Mouse (Mus musculus) heart, embryonic 13.5 days (tissue): ENCODE data around the gene Neo1. TPM values are rescaled to one million over a fixed set of nuclear protein-coding genes. Genes with fewer than 3 reads are reported as not detected.
A peak's percentile ranks its signal among the peaks of the same experiment; 100 is the strongest.

Experiments
- ATAC-seq: fragments of 200-750 bp; cut with Nextera tagmentation; 2 replicates; pipeline ENCODE4 v1.8.0; 2017; ENCODE audit warnings: moderate TSS enrichment; ENCODE audit not compliant: insufficient number of reproducible peaks, low FRiP score, low TSS enrichment; ENCODE audit errors: extremely low read depth
- H3K27ac ChIP-seq: fragments of 300-500 bp; sonication (generic); replicated peaks from 2 replicates; pipeline ENCODE4 v1.5.1; 2015; ENCODE audit warnings: moderate library complexity, mild to moderate bottlenecking, inconsistent platforms
- H3K27me3 ChIP-seq: fragments of 300-500 bp; sonication (generic); replicated peaks from 2 replicates; pipeline ENCODE4 v1.6.1; 2015; ENCODE audit warnings: mild to moderate bottlenecking, inconsistent platforms
- H3K36me3 ChIP-seq: fragments of 300-500 bp; sonication (generic); 2 replicates; pipeline ENCODE4 v1.6.1; 2015; ENCODE audit warnings: mild to moderate bottlenecking, inconsistent platforms
- H3K4me1 ChIP-seq: fragments of 300-500 bp; sonication (generic); 2 replicates; pipeline ENCODE4 v1.6.1; 2015; ENCODE audit warnings: inconsistent platforms
- H3K4me2 ChIP-seq: fragments of 300-500 bp; sonication (generic); 2 replicates; pipeline ENCODE4 v1.6.1; 2015; ENCODE audit warnings: inconsistent platforms, mild to moderate bottlenecking, moderate library complexity
- H3K4me3 ChIP-seq: fragments of 300-500 bp; sonication (generic); 2 replicates; pipeline ENCODE4 v1.5.1; 2015; ENCODE audit warnings: moderate library complexity, mild to moderate bottlenecking, inconsistent platforms
- H3K9ac ChIP-seq: fragments of 300-500 bp; sonication (generic); 2 replicates; pipeline ENCODE4 v1.6.1; 2015; ENCODE audit warnings: inconsistent platforms, mild to moderate bottlenecking, moderate library complexity
- H3K9me3 ChIP-seq: fragments of 300-500 bp; sonication (generic); 2 replicates; pipeline ENCODE4 v1.6.1; 2016; ENCODE audit warnings: inconsistent platforms
- WGBS: fragments of 180-500 bp; shearing (Covaris S2); methylation state at CpG from one replicate; pipeline ENCODE4 v1.1.7; 2015; ENCODE audit warnings: mixed read lengths; 5-methylcytosine and 5-hydroxymethylcytosine counted together
- polyA plus RNA-seq: library from polyadenylated mRNA; unstranded; fragments of >200 nt; fragmentation: Nextera tagmentation; extraction: Ambion mirVana; gene quantifications from 2 replicates; pipeline ENCODE4 v1.2.1, GENCODE M21; 2015

The Neo1 gene
- 22.4 and 23.1 TPM in 2 replicates for polyA plus RNA-seq

GRCm38 (mm10) chr9:59036159-59036731 is at the start of gene Neo1:
Gene Neo1, minus strand, starts transcription at chr9:59036441.
- no peaks in the 10 kb centered on the region for H3K36me3 ChIP-seq
- H3K4me1 ChIP-seq, result peaks cover 46% of the 10 kb centered on the region
- peak within 1 kb of the TSS; percentile 96 for H3K4me3 ChIP-seq
- 0 out of 2 replicates have a peak, but pooled peaks cover 4% of the 10 kb centered on the region for H3K9me3 ChIP-seq
- peak within 1 kb of the TSS; percentile 89 for H3K4me2 ChIP-seq
- peak within 1 kb of the TSS; percentile 99 for H3K27ac ChIP-seq
- under 1% methylated on average over 30 of the region's 86 CpGs for WGBS
- peak within 1 kb of the TSS; percentile 98 for H3K9ac ChIP-seq
- peak; percentile 79 for ATAC-seq
- H3K27me3 ChIP-seq, result no peaks in the 10 kb centered on the region

- Histone ChIP-seq H3K4me1 (peaks cover 24% of the 10 kb centered on the region), H3K4me3 (no peak overlapping the region), H3K9me3 (no peaks in the 10 kb centered on the region), H3K27me3 (no peaks in the 10 kb centered on the region), H3K27ac (no peak overlapping the region), H3K4me2 (no peak overlapping the region), H3K9ac (no peak overlapping the region), H3K36me3 (no peaks in the 10 kb centered on the region)
- 79% methylated on average over 4 of the region's 4 CpGs for WGBS
- no peak for ATAC-seq
Observed at GRCm38 (mm10) chr9:59075632-59076031, 39.4 kb upstream of the Neo1 start.

- Histone ChIP-seq H3K4me2 (no peak overlapping the region), H3K36me3 (no peaks in the 10 kb centered on the region)
- 84% methylated on average over 4 of the region's 4 CpGs for WGBS
Observed at GRCm38 (mm10) chr9:59073887-59074286, 37.6 kb upstream of the Neo1 start.

GRCm38 (mm10) chr9:59072076-59072777 is 36.0 kb upstream of the Neo1 start:
- H3K9me3 ChIP-seq, result no peaks in the 10 kb centered on the region
- H3K4me3 ChIP-seq, result 0 out of 2 replicates have a peak overlapping the region, but pooled peaks have one; percentile 4
- no peak for ATAC-seq
- H3K27ac ChIP-seq, result peak overlapping the region; percentile 66; the same call in 1 of the 2 replicates
- H3K27me3 ChIP-seq, result no peaks in the 10 kb centered on the region
- peak overlapping the region; percentile 46 for H3K4me2 ChIP-seq
- H3K4me1 ChIP-seq, result peaks cover 31% of the 10 kb centered on the region
- WGBS, result 41% methylated on average over 14 of the region's 14 CpGs
- H3K36me3 ChIP-seq, result no peaks in the 10 kb centered on the region
- H3K9ac ChIP-seq, result peak overlapping the region; percentile 28; the same call in 1 of the 2 replicates

More at GRCm38 (mm10) chr9:59073887-59074286, 37.6 kb upstream of the Neo1 start:
- Histone ChIP-seq H3K4me3 (no peak overlapping the region), H3K27me3 (no peaks in the 10 kb centered on the region), H3K9me3 (no peaks in the 10 kb centered on the region), H3K4me1 (peaks cover 26% of the 10 kb centered on the region), H3K27ac (no peak overlapping the region), H3K9ac (no peak overlapping the region)
- no peak for ATAC-seq

GRCm38 (mm10) chr9:59071220-59071977 is 35.2 kb upstream of the Neo1 start:
- H3K36me3 ChIP-seq, result no peaks in the 10 kb centered on the region
- peaks cover 39% of the 10 kb centered on the region for H3K4me1 ChIP-seq
- H3K4me3 ChIP-seq, result no peak overlapping the region
- H3K4me2 ChIP-seq, result no peak overlapping the region
- H3K27me3 ChIP-seq, result no peaks in the 10 kb centered on the region
- H3K9ac ChIP-seq, result no peak overlapping the region
- no peak for ATAC-seq
- WGBS, result 44% methylated on average over 7 of the region's 7 CpGs
- H3K27ac ChIP-seq, result peak overlapping the region; percentile 66
- H3K9me3 ChIP-seq, result no peaks in the 10 kb centered on the region

- 83% methylated on average over 4 of the region's 4 CpGs for WGBS
Observed at GRCm38 (mm10) chr9:59070216-59070615, 34.0 kb upstream of the Neo1 start.

GRCm38 (mm10) chr9:59065616-59066301 is 29.5 kb upstream of the Neo1 start:
- peaks cover 58% of the 10 kb centered on the region for H3K4me1 ChIP-seq
- H3K9me3 ChIP-seq, result no peaks in the 10 kb centered on the region
- 0 out of 2 replicates have a peak overlapping the region, but pooled peaks have one; percentile 6 for H3K9ac ChIP-seq
- peak overlapping the region; percentile 77 for H3K27ac ChIP-seq
- no peak overlapping the region for H3K4me3 ChIP-seq
- peak overlapping the region; percentile 20 for H3K4me2 ChIP-seq
- no peaks in the 10 kb centered on the region for H3K36me3 ChIP-seq
- no peaks in the 10 kb centered on the region for H3K27me3 ChIP-seq
- 23% methylated on average over 6 of the region's 6 CpGs for WGBS
- ATAC-seq, result no peak

More at GRCm38 (mm10) chr9:59070216-59070615, 34.0 kb upstream of the Neo1 start:
- H3K4me3 ChIP-seq, result no peak overlapping the region
- H3K4me1 ChIP-seq, result peaks cover 51% of the 10 kb centered on the region
- H3K36me3 ChIP-seq, result no peaks in the 10 kb centered on the region
- no peaks in the 10 kb centered on the region for H3K9me3 ChIP-seq
- ATAC-seq, result no peak
- no peaks in the 10 kb centered on the region for H3K27me3 ChIP-seq
- no peak overlapping the region for H3K27ac ChIP-seq
- H3K4me2 ChIP-seq, result no peak overlapping the region
- no peak overlapping the region for H3K9ac ChIP-seq

- no peak overlapping the region for H3K4me2 ChIP-seq
- no peaks in the 10 kb centered on the region for H3K27me3 ChIP-seq
- H3K36me3 ChIP-seq, result no peaks in the 10 kb centered on the region
- ATAC-seq, result peak; percentile 25; the same call in 1 of the 2 replicates
- no peak overlapping the region; the same call in 1 of the 2 replicates for H3K9ac ChIP-seq
- H3K4me1 ChIP-seq, result peaks cover 61% of the 10 kb centered on the region
- WGBS, result 22% methylated on average over 4 of the region's 4 CpGs
- peak overlapping the region; percentile 85 for H3K27ac ChIP-seq
- no peak overlapping the region for H3K4me3 ChIP-seq
- H3K9me3 ChIP-seq, result no peaks in the 10 kb centered on the region
Observed at GRCm38 (mm10) chr9:59062409-59062808, 26.2 kb upstream of the Neo1 start.

GRCm38 (mm10) chr9:59060026-59060605 is 23.9 kb upstream of the Neo1 start:
- Histone ChIP-seq H3K9ac (no peak overlapping the region), H3K27me3 (no peaks in the 10 kb centered on the region), H3K36me3 (no peaks in the 10 kb centered on the region), H3K9me3 (no peaks in the 10 kb centered on the region), H3K4me1 (peaks cover 44% of the 10 kb centered on the region), H3K4me3 (no peak overlapping the region), H3K4me2 (no peak overlapping the region), H3K27ac (no peak overlapping the region)
- whole genome bisulfite sequencing, result 68% methylated on average over 9 of the region's 9 CpGs
- ATAC-seq, result no peak

GRCm38 (mm10) chr9:59059158-59059557 is 22.9 kb upstream of the Neo1 start:
- no peak for ATAC-seq
- Histone ChIP-seq H3K4me3 (no peak overlapping the region), H3K36me3 (no peaks in the 10 kb centered on the region), H3K9me3 (no peaks in the 10 kb centered on the region), H3K27me3 (no peaks in the 10 kb centered on the region), H3K4me1 (peaks cover 37% of the 10 kb centered on the region), H3K27ac (no peak overlapping the region), H3K4me2 (no peak overlapping the region), H3K9ac (no peak overlapping the region)
- 82% methylated on average over 6 of the region's 6 CpGs for WGBS
